Mouse (Mus musculus) hindbrain, postnatal 0 days (tissue): ENCODE measurements around the gene Kat2a. TPM values are rescaled to one million over a fixed set of nuclear protein-coding genes. Genes with fewer than 3 reads are reported as not detected.
A peak's percentile ranks its signal among the peaks of the same experiment; 100 is the strongest.

Source experiments
- ATAC-seq: fragments of 200-750 bp; cut with Nextera tagmentation; 2 replicates; pipeline ENCODE4 v1.8.0; 2017; ENCODE audit warnings: mild to moderate bottlenecking, moderate TSS enrichment, moderate library complexity
- DNase-seq: peaks from one replicate; pipeline ENCODE4 v3.0.0-alpha.2; 2015; ENCODE audit warnings: low spot score
- H3K27ac ChIP-seq: fragments of 300-500 bp; sonication (generic); 2 replicates; pipeline ENCODE4 v1.5.1; 2014; ENCODE audit warnings: mild to moderate bottlenecking
- H3K27me3 ChIP-seq: fragments of 300-500 bp; sonication (generic); 2 replicates; pipeline ENCODE4 v1.6.1; 2014; ENCODE audit warnings: low read length, mixed read lengths; ENCODE audit not compliant: insufficient read depth
- H3K36me3 ChIP-seq: fragments of 300-500 bp; sonication (generic); 2 replicates; pipeline ENCODE4 v1.6.1; 2014; ENCODE audit warnings: low read length, mixed read lengths; ENCODE audit not compliant: insufficient read depth
- H3K4me1 ChIP-seq: fragments of 300-500 bp; sonication (generic); 2 replicates; pipeline ENCODE4 v1.6.1; 2014; ENCODE audit warnings: antibody characterized with exemption, low read length, mixed read lengths; ENCODE audit not compliant: insufficient read depth
- H3K4me2 ChIP-seq: fragments of 300-500 bp; sonication (generic); 2 replicates; pipeline ENCODE4 v1.6.1; 2014; ENCODE audit warnings: low read depth, mild to moderate bottlenecking, low read length, moderate library complexity, mixed read lengths
- H3K4me3 ChIP-seq: fragments of 300-500 bp; sonication (generic); 2 replicates; pipeline ENCODE4 v1.5.1; 2014; ENCODE audit warnings: low read length
- H3K9ac ChIP-seq: fragments of 300-500 bp; sonication (generic); replicated peaks from 2 replicates; pipeline ENCODE4 v1.6.1; 2014; ENCODE audit warnings: mild to moderate bottlenecking, low read length, moderate library complexity, mixed read lengths
- H3K9me3 ChIP-seq: fragments of 300-500 bp; sonication (generic); 2 replicates; pipeline ENCODE4 v1.6.1; 2016; ENCODE audit warnings: low read length, mixed read lengths
- CTCF ChIP-seq: IDR thresholded peaks from 2 replicates; pipeline ENCODE4 v1.5.1; 2016; ENCODE audit warnings: antibody characterized with exemption, control low read depth, low read depth
- WGBS: fragments of 180-500 bp; shearing (Covaris S2); extraction: QIAGEN DNeasy Blood & Tissue Kit; methylation state at CpG from one replicate; pipeline ENCODE4 v1.1.7; 2014; 5-methylcytosine and 5-hydroxymethylcytosine counted together
- polyA plus RNA-seq: library from polyadenylated mRNA; unstranded; fragments of >200 nt; fragmentation: Nextera tagmentation; extraction: Ambion mirVana; gene quantifications from 2 replicates; pipeline ENCODE4 v1.2.1, GENCODE M21; 2015
- total RNA-seq: library from RNA; depleted of rRNA; stranded (reverse); fragments of >200 nt; gene quantifications from 2 replicates; pipeline ENCODE4 v1.2.3, GENCODE M21; 2014

Gene Kat2a
- total and polyA plus RNA-seq, 2 experiments from 2014 or later, result 61.7 to 63.3 TPM

GRCm38 (mm10) chr11:100727201-100727600 is 14.9 kb upstream of the Kat2a start:
- Histone ChIP-seq H3K9me3 (no peaks in the 10 kb centered on the region), H3K4me2 (no peak overlapping the region), H3K27ac (no peak overlapping the region), H3K27me3 (no peaks in the 10 kb centered on the region), H3K4me3 (no peak overlapping the region), H3K36me3 (peaks cover 6% of the 10 kb centered on the region; the same call in 1 of the 2 replicates), H3K4me1 (peaks cover 3% of the 10 kb centered on the region; the same call in 1 of the 2 replicates), H3K9ac (no peak overlapping the region)
- WGBS, result 97% methylated on average over 3 of the region's 3 CpGs
- ATAC-seq (no peak), DNase-seq (no peak)
- no peak for TF ChIP-seq CTCF

- DNase-seq (no peak), ATAC-seq (no peak)
- Histone ChIP-seq H3K9ac (no peak overlapping the region), H3K4me1 (peaks cover 8% of the 10 kb centered on the region; the same call in 1 of the 2 replicates), H3K36me3 (peaks cover 6% of the 10 kb centered on the region; the same call in 1 of the 2 replicates), H3K9me3 (no peaks in the 10 kb centered on the region), H3K27ac (no peak overlapping the region; the same call in 1 of the 2 replicates), H3K4me2 (no peak overlapping the region), H3K4me3 (no peak overlapping the region), H3K27me3 (no peaks in the 10 kb centered on the region)
- no peak for TF ChIP-seq CTCF
- 64% methylated on average over 5 of the region's 5 CpGs for WGBS
Measured at GRCm38 (mm10) chr11:100724919-100725512, 12.8 kb upstream of the Kat2a start.

DNA sequence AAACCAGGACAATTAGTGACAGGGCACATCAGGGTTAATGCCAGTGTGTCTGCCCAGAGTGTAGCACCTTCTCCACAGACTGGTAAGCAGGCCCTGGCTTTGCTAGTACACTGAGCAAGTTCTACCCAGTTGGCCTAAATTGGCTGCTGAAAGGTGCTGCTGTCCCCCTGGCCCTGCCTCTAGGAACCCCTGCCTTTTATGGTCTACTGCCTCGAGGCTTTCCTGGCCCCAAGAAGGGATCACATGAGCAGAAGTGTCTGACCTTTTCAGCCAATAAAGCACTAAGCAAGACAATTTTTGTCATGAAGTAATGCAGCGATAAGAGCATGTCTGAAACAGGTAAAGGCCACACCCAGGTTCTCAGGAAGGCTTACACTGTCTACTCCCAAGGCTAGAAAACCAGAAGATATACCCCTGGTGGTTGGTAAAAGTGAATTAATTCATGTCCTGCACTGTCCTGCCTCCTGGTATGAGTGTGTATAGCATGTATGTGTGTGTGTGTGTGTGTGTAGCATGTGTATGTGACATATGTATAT is 10.3 kb upstream of the Kat2a start:
- Histone ChIP-seq H3K4me3 (no peak overlapping the region), H3K27me3 (no peaks in the 10 kb centered on the region), H3K4me1 (peaks cover 8% of the 10 kb centered on the region; the same call in 1 of the 2 replicates), H3K9me3 (no peaks in the 10 kb centered on the region), H3K27ac (peak overlapping the region; percentile 28; the same call in 1 of the 2 replicates), H3K4me2 (no peak overlapping the region), H3K9ac (no peak overlapping the region), H3K36me3 (peaks cover 10% of the 10 kb centered on the region; the same call in 1 of the 2 replicates)
- ATAC-seq (no peak), DNase-seq (no peak)
- 60% methylated on average over 2 of the region's 2 CpGs for WGBS
- TF ChIP-seq CTCF, result no peak

DNA sequence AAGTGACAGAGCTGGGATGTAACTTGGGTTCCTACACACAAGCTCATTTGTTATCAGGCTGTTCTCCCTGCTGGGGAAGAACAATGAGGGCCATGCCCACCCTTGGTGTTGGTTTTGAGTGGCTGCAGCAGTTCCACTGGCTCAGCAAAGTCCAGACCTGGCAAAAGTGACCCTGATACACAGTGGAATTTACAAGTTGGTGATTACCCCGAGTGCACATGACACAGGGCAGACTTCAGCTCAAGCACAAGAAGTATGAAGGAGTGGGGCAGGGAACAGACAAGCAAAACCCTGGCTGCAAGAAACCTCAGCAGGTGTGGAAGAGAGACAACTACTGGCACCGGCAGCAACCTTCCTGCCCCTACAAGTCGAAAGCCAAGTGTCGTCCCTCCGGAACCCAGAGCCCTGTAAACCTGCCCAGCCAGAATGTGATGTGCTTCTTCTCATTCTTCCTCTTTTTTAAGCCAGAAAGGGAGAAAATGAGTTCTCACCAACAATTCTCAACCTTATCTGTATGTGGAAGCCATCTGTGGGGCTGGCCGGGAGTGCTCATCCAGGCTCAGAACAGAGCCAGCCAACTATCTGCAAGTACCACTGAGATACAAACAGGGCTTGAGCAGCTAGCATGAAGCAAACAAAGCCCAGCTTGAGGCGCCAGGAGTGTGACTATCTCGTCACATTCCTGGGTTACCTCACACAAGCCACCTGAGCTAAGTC is 9.7 kb upstream of the Kat2a start:
- no peak for DNase-seq
- peaks cover 12% of the 10 kb centered on the region; the same call in 1 of the 2 replicates for H3K36me3 ChIP-seq
- H3K4me1 ChIP-seq, result peaks cover 8% of the 10 kb centered on the region; the same call in 1 of the 2 replicates
- peak overlapping the region; percentile 28 for H3K27ac ChIP-seq
- H3K27me3 ChIP-seq, result no peaks in the 10 kb centered on the region
- H3K9ac ChIP-seq, result no peak overlapping the region
- TF ChIP-seq CTCF, result no peak
- WGBS, result 63% methylated on average over 8 of the region's 8 CpGs
- no peak overlapping the region for H3K4me2 ChIP-seq
- H3K9me3 ChIP-seq, result no peaks in the 10 kb centered on the region
- ATAC-seq, result no peak
- H3K4me3 ChIP-seq, result no peak overlapping the region

DNA sequence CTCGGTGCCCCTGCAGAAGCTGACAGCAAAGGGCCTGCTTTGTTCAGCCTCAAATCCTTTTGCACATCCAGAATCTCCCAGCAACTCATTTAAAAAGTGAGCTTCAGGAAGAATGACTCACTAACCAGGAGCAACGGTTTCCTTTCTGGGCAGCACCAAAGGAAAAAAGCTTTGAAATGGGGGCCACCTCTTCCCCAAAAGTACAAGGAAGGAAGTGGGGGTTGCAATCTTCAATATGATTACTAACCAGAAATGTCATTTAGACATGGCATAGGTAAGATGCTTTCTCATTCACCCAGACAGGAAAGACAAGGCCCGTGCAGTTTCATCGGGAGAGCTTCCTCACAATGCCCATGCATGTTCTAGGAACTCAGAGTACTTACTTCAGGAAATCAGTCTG is 9.0 kb upstream of the Kat2a start:
- H3K27me3 ChIP-seq, result no peaks in the 10 kb centered on the region
- peaks cover 8% of the 10 kb centered on the region; the same call in 1 of the 2 replicates for H3K4me1 ChIP-seq
- H3K9ac ChIP-seq, result no peak overlapping the region
- H3K27ac ChIP-seq, result peak overlapping the region; percentile 28; the same call in 1 of the 2 replicates
- no peak for TF ChIP-seq CTCF
- DNase-seq (no peak), ATAC-seq (no peak)
- H3K4me2 ChIP-seq, result no peak overlapping the region
- 40% methylated on average over 4 of the region's 4 CpGs for WGBS
- H3K36me3 ChIP-seq, result peaks cover 15% of the 10 kb centered on the region
- no peaks in the 10 kb centered on the region for H3K9me3 ChIP-seq
- H3K4me3 ChIP-seq, result no peak overlapping the region

- no peaks in the 10 kb centered on the region for H3K27me3 ChIP-seq
- 78% methylated on average over 5 of the region's 5 CpGs for WGBS
- H3K36me3 ChIP-seq, result peaks cover 25% of the 10 kb centered on the region
- H3K4me3 ChIP-seq, result no peak overlapping the region
- ATAC-seq (no peak), DNase-seq (no peak)
- TF ChIP-seq CTCF, result no peak
- peaks cover 8% of the 10 kb centered on the region; the same call in 1 of the 2 replicates for H3K4me1 ChIP-seq
- H3K9ac ChIP-seq, result no peak overlapping the region
- no peaks in the 10 kb centered on the region for H3K9me3 ChIP-seq
- no peak overlapping the region for H3K4me2 ChIP-seq
- H3K27ac ChIP-seq, result peak overlapping the region; percentile 28; the same call in 1 of the 2 replicates
Measured at GRCm38 (mm10) chr11:100720345-100720744, 8.1 kb upstream of the Kat2a start.
